Mouse (Mus musculus) kidney, adult 2 months (tissue): Measurements from ENCODE around the gene Tubgcp2. TPM values are rescaled to one million over a fixed set of nuclear protein-coding genes. Genes with fewer than 3 reads are reported as not detected.

ENCODE experiments used
- DNase-seq: peaks from one replicate; pipeline ENCODE4 v3.0.0; 2021
- H3K27ac ChIP-seq: fragments of 200-500 bp; 2 replicates; pipeline ENCODE4 v1.5.1; 2012; ENCODE audit warnings: low read depth, low read length, control low read depth, inconsistent platforms; ENCODE audit not compliant: insufficient read depth
- H3K27me3 ChIP-seq: fragments of 200-500 bp; replicated peaks from 2 replicates; pipeline ENCODE4 v1.6.1; 2012; ENCODE audit warnings: mild to moderate bottlenecking, moderate library complexity, low read length, inconsistent platforms; ENCODE audit not compliant: control insufficient read depth, insufficient read depth
- H3K36me3 ChIP-seq: fragments of 200-500 bp; 2 replicates; pipeline ENCODE4 v1.6.1; 2012; ENCODE audit warnings: mild to moderate bottlenecking, moderate library complexity, low read length, inconsistent platforms; ENCODE audit not compliant: control insufficient read depth, insufficient read depth
- H3K4me1 ChIP-seq: fragments of 200-500 bp; 2 replicates; pipeline ENCODE4 v1.6.1; 2011; ENCODE audit warnings: low read length; ENCODE audit not compliant: control insufficient read depth, insufficient read depth
- H3K4me3 ChIP-seq: fragments of 200-500 bp; 2 replicates; pipeline ENCODE4 v1.5.1; 2011; ENCODE audit warnings: mild to moderate bottlenecking, low read depth, low read length, control low read depth; ENCODE audit not compliant: insufficient read depth
- CTCF ChIP-seq: fragments of 200-500 bp; conservative IDR thresholded peaks from 2 replicates; pipeline ENCODE4 v1.5.1; 2011; ENCODE audit warnings: low read depth, mild to moderate bottlenecking, control low read depth, low read length, moderate library complexity, mixed read lengths; ENCODE audit not compliant: insufficient read depth, insufficient read length
- POLR2A ChIP-seq: fragments of 200-500 bp; IDR thresholded peaks from one replicate; pipeline ENCODE4 v1.6.1; 2011; ENCODE audit warnings: low read depth, low read length, control low read depth
- WGBS: fragments of 180-500 bp; shearing (Covaris S2); methylation state at CpG from one replicate; pipeline ENCODE4 v1.1.7; 2018; 5-methylcytosine and 5-hydroxymethylcytosine counted together
- polyA plus RNA-seq: library from polyadenylated mRNA; depleted of rRNA; stranded (reverse); fragments of >200 nt; gene quantifications from 2 replicates; pipeline ENCODE4 v1.2.3, GENCODE M21; 2012

Tubgcp2 gene
- polyA plus RNA-seq, 1 experiment, result 20.0 TPM

DNA sequence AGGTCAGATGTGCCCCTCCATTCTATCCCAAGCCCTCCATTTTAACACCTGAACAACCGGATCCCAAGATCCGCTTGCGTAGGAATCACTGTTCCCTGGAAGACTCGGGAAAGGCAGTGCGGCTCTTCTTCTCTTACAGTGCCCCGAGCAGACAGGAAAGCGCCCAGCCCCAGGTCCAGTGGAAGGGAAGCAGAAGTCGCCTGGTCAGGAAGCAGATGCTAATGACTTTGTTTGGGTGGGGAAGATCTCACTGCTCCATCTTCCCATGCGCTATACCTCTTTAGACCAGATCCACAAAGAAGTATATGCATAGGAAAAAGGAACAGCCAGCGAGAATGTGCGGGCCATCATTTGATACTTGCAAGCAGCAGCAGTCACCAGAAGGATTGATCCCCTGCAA lies 79.0 kb downstream of the Tubgcp2 start:
- Histone ChIP-seq H3K4me3 (no peak overlapping the region), H3K27me3 (no peaks in the 10 kb centered on the region), H3K4me1 (no peaks in the 10 kb centered on the region), H3K36me3 (no peaks in the 10 kb centered on the region), H3K27ac (no peak overlapping the region)
- TF ChIP-seq POLR2A (no peak), CTCF (no peak)
- no peak for DNase-seq
- 50% methylated on average over 11 of the region's 11 CpGs for WGBS

- Histone ChIP-seq H3K27me3 (no peaks in the 10 kb centered on the region), H3K4me3 (no peak overlapping the region), H3K36me3 (no peaks in the 10 kb centered on the region), H3K4me1 (no peaks in the 10 kb centered on the region), H3K27ac (no peak overlapping the region)
- no peak for DNase-seq
- WGBS, result 80% methylated on average over 3 of the region's 3 CpGs
- TF ChIP-seq CTCF (no peak), POLR2A (no peak)
These were observed 79.8 kb downstream of the Tubgcp2 start for GRCm38 (mm10) chr7:139956658-139957057.

- Histone ChIP-seq H3K4me1 (no peaks in the 10 kb centered on the region), H3K4me3 (no peak overlapping the region), H3K36me3 (no peaks in the 10 kb centered on the region), H3K27me3 (no peaks in the 10 kb centered on the region), H3K27ac (no peak overlapping the region)
- TF ChIP-seq CTCF (no peak), POLR2A (no peak)
- DNase-seq, result no peak
- WGBS, result 84% methylated on average over 4 of the region's 4 CpGs
These were observed 81.0 kb downstream of the Tubgcp2 start for GRCm38 (mm10) chr7:139955505-139955904.

- no peaks in the 10 kb centered on the region for H3K36me3 ChIP-seq
- H3K4me3 ChIP-seq, result no peak overlapping the region
- H3K4me1 ChIP-seq, result no peaks in the 10 kb centered on the region
- no peaks in the 10 kb centered on the region for H3K27me3 ChIP-seq
- no peak overlapping the region for H3K27ac ChIP-seq
- no peak for TF ChIP-seq POLR2A
- no peak for TF ChIP-seq CTCF
- DNase-seq, result no peak
- 79% methylated on average over 6 of the region's 6 CpGs for WGBS
These were observed 84.4 kb downstream of the Tubgcp2 start for GRCm38 (mm10) chr7:139951991-139952633.

DNA sequence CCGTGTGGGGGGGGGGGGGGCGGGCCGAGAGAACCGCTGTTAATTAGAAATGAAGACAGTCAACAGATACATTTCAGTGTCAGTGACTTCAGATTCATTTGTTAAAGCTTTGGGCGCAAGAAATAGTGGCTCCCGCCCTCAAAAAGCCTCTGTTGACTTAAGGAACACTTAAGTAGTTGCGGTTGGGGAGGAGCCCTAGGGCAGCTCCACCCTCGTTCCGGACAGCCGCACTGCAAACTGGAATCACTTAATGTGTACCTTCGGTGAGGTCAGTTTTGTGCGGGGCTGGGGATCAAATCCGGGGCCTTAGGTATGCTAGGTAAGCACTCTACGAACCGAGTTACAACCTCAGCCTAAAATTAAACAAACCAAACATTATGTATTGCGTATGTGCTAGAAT lies 85.4 kb downstream of the Tubgcp2 start:
- WGBS, result 6% methylated on average over 16 of the region's 16 CpGs
- TF ChIP-seq CTCF (no peak), POLR2A (no peak)
- DNase-seq, result peak; percentile 29
- H3K4me3 ChIP-seq, result peak overlapping the region; percentile 66
- no peak overlapping the region for H3K27ac ChIP-seq
- H3K27me3 ChIP-seq, result no peaks in the 10 kb centered on the region
- no peaks in the 10 kb centered on the region for H3K4me1 ChIP-seq
- no peaks in the 10 kb centered on the region for H3K36me3 ChIP-seq

DNA sequence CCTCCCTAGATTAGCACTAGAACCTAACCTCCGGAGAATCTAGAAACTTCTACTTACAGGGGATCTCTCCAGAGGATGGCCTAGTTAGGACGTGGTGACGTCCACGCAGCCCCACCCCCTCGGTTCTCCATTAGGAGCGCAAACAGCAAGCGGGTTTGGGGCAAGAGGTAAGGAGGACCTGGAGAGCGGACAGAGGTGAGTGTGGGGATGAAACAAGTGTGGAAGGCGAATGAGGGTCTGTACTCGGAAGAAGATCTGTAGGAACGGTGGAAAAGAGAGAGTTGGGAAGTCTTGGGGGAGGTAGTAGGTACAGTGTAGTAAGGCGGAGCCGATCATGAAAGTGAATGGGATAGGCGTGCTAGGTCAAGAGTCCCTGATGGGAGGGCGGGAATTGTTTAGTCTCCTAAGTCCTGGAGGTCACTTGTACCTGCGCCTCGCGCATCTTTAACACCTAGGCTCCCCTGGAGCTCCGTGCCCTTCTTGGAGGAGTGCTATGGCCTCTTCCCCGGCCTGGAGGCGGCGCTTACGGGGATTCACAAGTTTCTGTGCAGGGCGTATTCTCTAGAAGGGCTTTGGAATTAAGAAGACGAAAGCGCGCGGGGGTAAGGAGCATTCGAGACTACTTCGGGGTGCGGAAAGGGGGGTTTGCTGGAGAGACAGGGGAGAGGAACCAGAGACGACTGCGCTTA lies 86.0 kb downstream of the Tubgcp2 start:
- TF ChIP-seq CTCF, result no peak
- no peak for TF ChIP-seq POLR2A
- 2% methylated on average over 33 of the region's 33 CpGs for WGBS
- peak overlapping the region; percentile 66 for H3K4me3 ChIP-seq
- no peaks in the 10 kb centered on the region for H3K4me1 ChIP-seq
- H3K36me3 ChIP-seq, result no peaks in the 10 kb centered on the region
- peak overlapping the region; percentile 15; the same call in 1 of the 2 replicates for H3K27ac ChIP-seq
- H3K27me3 ChIP-seq, result no peaks in the 10 kb centered on the region
- peak; percentile 46 for DNase-seq

GRCm38 (mm10) chr7:139949893-139950282 lies 86.6 kb downstream of the Tubgcp2 start:
- no peaks in the 10 kb centered on the region for H3K4me1 ChIP-seq
- H3K27ac ChIP-seq, result 0 out of 2 replicates have a peak overlapping the region, but pooled peaks have one; percentile 17
- DNase-seq, result peak; percentile 41
- TF ChIP-seq CTCF (peak; percentile 34; the same call in 1 of the 2 replicates), POLR2A (no peak)
- peak overlapping the region; percentile 66 for H3K4me3 ChIP-seq
- WGBS, result 10% methylated on average over 15 of the region's 15 CpGs
- H3K36me3 ChIP-seq, result no peaks in the 10 kb centered on the region
- no peaks in the 10 kb centered on the region for H3K27me3 ChIP-seq
